Mouse (Mus musculus) midbrain, embryonic 16.5 days (tissue): ENCODE data around the gene Zbtb17. TPM values are rescaled to one million over a fixed set of nuclear protein-coding genes. Genes with fewer than 3 reads are reported as not detected.

Experiments
- ATAC-seq: fragments of 200-750 bp; cut with Nextera tagmentation; 2 replicates; pipeline ENCODE4 v1.8.0; 2017; ENCODE audit warnings: moderate TSS enrichment
- H3K27ac ChIP-seq: fragments of 300-500 bp; sonication (generic); 2 replicates; pipeline ENCODE4 v1.5.1; 2014; ENCODE audit warnings: mild to moderate bottlenecking, low read length, mixed read lengths
- H3K27me3 ChIP-seq: fragments of 300-500 bp; sonication (generic); 2 replicates; pipeline ENCODE4 v1.6.1; 2014; ENCODE audit warnings: low read depth, low read length, mixed read lengths; ENCODE audit not compliant: control insufficient read depth, insufficient read depth
- H3K36me3 ChIP-seq: fragments of 300-500 bp; sonication (generic); 2 replicates; pipeline ENCODE4 v1.6.1; 2014; ENCODE audit warnings: mild to moderate bottlenecking, low read length, moderate library complexity, mixed read lengths; ENCODE audit not compliant: control insufficient read depth, insufficient read depth
- H3K4me1 ChIP-seq: fragments of 300-500 bp; sonication (generic); 2 replicates; pipeline ENCODE4 v1.6.1; 2014; ENCODE audit warnings: mild to moderate bottlenecking, low read length, mixed read lengths; ENCODE audit not compliant: control insufficient read depth, insufficient read depth
- H3K4me2 ChIP-seq: fragments of 300-500 bp; sonication (generic); 2 replicates; pipeline ENCODE4 v1.6.1; 2014; ENCODE audit warnings: mild to moderate bottlenecking, low read length, mixed read lengths
- H3K4me3 ChIP-seq: fragments of 300-500 bp; sonication (generic); 2 replicates; pipeline ENCODE4 v1.5.1; 2014; ENCODE audit warnings: low read depth, mild to moderate bottlenecking, low read length, moderate library complexity, mixed read lengths
- H3K9ac ChIP-seq: fragments of 300-500 bp; sonication (generic); 2 replicates; pipeline ENCODE4 v1.6.1; 2014; ENCODE audit warnings: low read depth, low read length, mixed read lengths
- H3K9me3 ChIP-seq: fragments of 300-500 bp; sonication (generic); replicated peaks from 2 replicates; pipeline ENCODE4 v1.6.1; 2014; ENCODE audit warnings: mild to moderate bottlenecking, low read length, mixed read lengths; ENCODE audit not compliant: control insufficient read depth, poor library complexity, severe bottlenecking
- WGBS: fragments of 180-500 bp; shearing (Covaris S2); extraction: QIAGEN DNeasy Blood & Tissue Kit; methylation state at CpG from one replicate; pipeline ENCODE4 v1.1.7; 2014; 5-methylcytosine and 5-hydroxymethylcytosine counted together
- polyA plus RNA-seq: library from polyadenylated mRNA; unstranded; fragments of >200 nt; fragmentation: Nextera tagmentation; extraction: Ambion mirVana; gene quantifications from 2 replicates; pipeline ENCODE4 v1.2.1, GENCODE M21; 2015

Gene Zbtb17
- polyA plus RNA-seq, 1 experiment from 2014 or later: 42.7 TPM

DNA sequence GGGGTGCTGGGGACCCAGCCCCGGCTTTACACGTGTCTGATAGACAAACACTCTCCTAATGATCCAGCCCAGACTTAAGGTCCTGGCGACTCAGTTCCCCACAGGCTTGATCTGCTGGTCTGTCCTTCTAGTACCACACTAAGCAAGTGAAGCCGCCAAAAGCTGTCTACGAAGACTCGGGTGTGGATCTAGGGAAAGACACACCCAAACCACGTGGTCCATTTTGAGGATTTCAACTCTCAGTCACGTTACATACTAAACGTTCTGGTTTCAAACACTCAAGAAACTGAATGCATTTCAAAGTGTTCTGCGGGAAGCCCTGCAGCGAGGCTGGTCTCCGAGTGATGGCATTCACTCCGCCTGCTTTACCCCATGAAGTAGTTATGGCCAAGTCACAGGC lies 66.0 kb downstream of the Zbtb17 start:
- Histone ChIP-seq H3K27ac (no peak overlapping the region), H3K4me2 (no peak overlapping the region), H3K4me3 (no peak overlapping the region), H3K36me3 (no peaks in the 10 kb centered on the region), H3K27me3 (no peaks in the 10 kb centered on the region), H3K4me1 (peaks cover 15% of the 10 kb centered on the region), H3K9ac (no peak overlapping the region), H3K9me3 (no peaks in the 10 kb centered on the region)
- no peak for ATAC-seq
- WGBS: 87% methylated on average over 13 of the region's 13 CpGs

DNA sequence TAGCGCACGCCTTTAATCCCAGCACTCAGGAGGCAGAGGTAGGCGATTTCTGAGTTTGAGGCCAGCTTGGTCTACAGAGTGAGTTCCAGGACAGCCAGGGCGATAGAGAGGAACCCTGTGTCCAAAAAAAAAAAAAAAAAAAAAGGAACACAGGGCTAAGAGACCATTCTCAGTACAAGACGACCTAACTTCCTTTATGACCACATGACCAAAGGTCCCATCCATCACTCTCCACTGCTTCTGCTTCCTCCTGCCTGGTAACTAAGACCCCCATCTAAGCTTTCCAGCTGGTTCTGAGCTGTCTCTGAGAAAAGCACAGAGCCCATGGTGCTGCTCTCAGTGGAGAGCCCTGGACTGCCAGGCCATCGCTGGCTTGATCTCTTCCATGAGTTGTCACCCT lies 67.7 kb downstream of the Zbtb17 start:
- Histone ChIP-seq H3K27me3 (no peaks in the 10 kb centered on the region), H3K9me3 (no peaks in the 10 kb centered on the region), H3K4me2 (no peak overlapping the region), H3K9ac (no peak overlapping the region), H3K36me3 (peaks cover 5% of the 10 kb centered on the region; the same call in 1 of the 2 replicates), H3K4me3 (no peak overlapping the region), H3K4me1 (peaks cover 6% of the 10 kb centered on the region), H3K27ac (no peak overlapping the region)
- no peak for ATAC-seq
- 83% methylated on average over 6 of the region's 6 CpGs for WGBS

DNA sequence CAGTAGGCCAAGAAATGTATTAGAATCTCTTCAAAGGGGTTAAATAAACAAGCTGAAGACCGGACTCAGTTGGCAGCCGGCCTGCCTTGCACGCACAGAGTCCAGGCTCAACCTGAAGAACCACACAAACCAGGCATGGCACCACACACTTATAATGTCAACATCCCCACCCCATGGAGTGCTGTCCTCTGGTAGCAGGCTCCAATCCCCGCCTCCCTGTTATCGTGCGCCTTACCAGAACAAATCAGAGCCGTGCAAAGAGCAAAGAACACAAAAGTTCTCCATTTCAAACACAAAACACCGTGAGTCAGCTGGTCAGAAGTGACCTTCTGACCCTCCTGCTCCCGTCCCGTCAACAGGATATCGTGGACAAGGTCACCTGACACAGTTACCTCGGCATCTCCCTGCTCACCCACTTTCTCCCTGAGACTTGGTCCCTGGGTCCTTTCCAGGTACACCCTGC lies 69.8 kb downstream of the Zbtb17 start:
- no peak for ATAC-seq
- Histone ChIP-seq H3K4me2 (no peak overlapping the region), H3K9me3 (no peaks in the 10 kb centered on the region), H3K4me3 (no peak overlapping the region), H3K27ac (no peak overlapping the region), H3K4me1 (0 out of 2 replicates have a peak, but pooled peaks cover 3% of the 10 kb centered on the region), H3K27me3 (no peaks in the 10 kb centered on the region), H3K36me3 (peaks cover 6% of the 10 kb centered on the region; the same call in 1 of the 2 replicates), H3K9ac (no peak overlapping the region)
- 69% methylated on average over 12 of the region's 12 CpGs for WGBS

Other genes starting within 250 kb of the Zbtb17 start
- gene Rsg1, start 230.7 kb upstream of the Zbtb17 start, polyA plus RNA-seq: 7.9 and 10.5 TPM in 2 replicates
- gene Arhgef19, start 205.2 kb upstream of the Zbtb17 start, polyA plus RNA-seq: 1.1 and 1.3 TPM in 2 replicates
- gene Epha2, start 143.4 kb upstream of the Zbtb17 start, polyA plus RNA-seq: 0.94 and 1.0 TPM in 2 replicates
- gene Fam131c, start 76.4 kb upstream of the Zbtb17 start, polyA plus RNA-seq: 39.5 and 50.1 TPM in 2 replicates
- gene Clcnka, start 45.9 kb upstream of the Zbtb17 start, polyA plus RNA-seq: 0.19 TPM in 1 of 2 replicates, not detected in the other
- gene Clcnkb, start 28.6 kb upstream of the Zbtb17 start, polyA plus RNA-seq: not detected in 2 replicates
- gene Hspb7, start 23.9 kb upstream of the Zbtb17 start, polyA plus RNA-seq: not detected in 2 replicates
- 0.62 TPM in 1 of 2 replicates, not detected in the other for gene Srarp, start 8.5 kb upstream of the Zbtb17 start, polyA plus RNA-seq
- gene Spen, start 93.9 kb downstream of the Zbtb17 start, polyA plus RNA-seq: 13.6 and 19.2 TPM in 2 replicates
- gene Fblim1, start 161.4 kb downstream of the Zbtb17 start, polyA plus RNA-seq: 35.6 and 37.8 TPM in 2 replicates
- gene Tmem82, start 174.0 kb downstream of the Zbtb17 start, polyA plus RNA-seq: 0.14 and 0.43 TPM in 2 replicates
- 0.27 and 0.45 TPM in 2 replicates for gene Slc25a34, start 179.2 kb downstream of the Zbtb17 start, polyA plus RNA-seq
- gene Plekhm2, start 220.2 kb downstream of the Zbtb17 start, polyA plus RNA-seq: 7.9 and 8.4 TPM in 2 replicates
- 1.7 TPM in 1 of 2 replicates, not detected in the other for gene Rsc1a1, start 240.9 kb downstream of the Zbtb17 start, polyA plus RNA-seq